Mouse (Mus musculus) Patski (cell line): Measurements from ENCODE around the gene Catsper4. TPM values are rescaled to one million over a fixed set of nuclear protein-coding genes. Genes with fewer than 3 reads are reported as not detected.

Source experiments
- ATAC-seq: fragments of 100-300 bp; one replicate; pipeline ENCODE4 v1.8.0; 2021
- CTCF ChIA-PET: fragments of 350-600 bp; sonication (Branson Sonifier 250); formaldehyde crosslinking; loops from one replicate; lab custom pipeline; 2022; ENCODE audit warnings: inconsistent platforms; lab: Charles Lee
- POLR2A ChIA-PET: fragments of 350-600 bp; sonication (Branson Sonifier 250); formaldehyde crosslinking; loops from one replicate; lab custom pipeline; 2022; ENCODE audit warnings: antibody characterized with exemption, inconsistent platforms; lab: Charles Lee
- DNase-seq: peaks from one replicate; pipeline ENCODE4 v3.0.0-alpha.2; 2011; ENCODE audit warnings: low read depth, low spot score
- H3K27me3 ChIP-seq: fragments of 371-371 bp; one replicate; pipeline ENCODE4 v1.5.1; 2021
- CTCF ChIP-seq: fragments of 100-300 bp; IDR thresholded peaks from one replicate; pipeline ENCODE4 v1.5.1; 2021
- in situ Hi-C: fragments of 300-500 bp; cut with MboI; formaldehyde crosslinking; loops from 3 replicates; pipeline ENCODE4 v1.11.1; 2018; ENCODE audit warnings: low pct_unique_long_range_greater_than_20kb, mixed read lengths
- polyA plus RNA-seq: library from polyadenylated mRNA; unstranded; gene quantifications from one replicate; pipeline ENCODE4 v1.2.3, GENCODE M21; 2021

Catsper4 gene
- polyA plus RNA-seq, 1 experiment from 2014 or later: 0.10 TPM

GRCm38 (mm10) chr4:134183711-134184110, 43.5 kb downstream of the Catsper4 start:
- ATAC-seq: no peak

GRCm38 (mm10) chr4:134181825-134182224, 45.4 kb downstream of the Catsper4 start:
- TF ChIP-seq CTCF: no peak
- CTCF ChIA-PET: interaction anchor here (1.3 kb wide), 1 partner anchor 100 kb away, joined by 3 read pairs; no protein-coding TSS in a partner anchor
- no peaks in the 10 kb centered on the region for H3K27me3 ChIP-seq
- in situ Hi-C loops: loop anchor here (10.0 kb wide), 1 partner anchor 147 kb away; no protein-coding TSS in a partner anchor
- POLR2A ChIA-PET: interaction anchor here (0.6 to 1.5 kb wide), 3 partner anchors 12 to 65 kb away, joined by 3 to 4 read pairs (median 3); partner anchors contain the start of gene Gm30191
- DNase-seq: no peak
- no peak for ATAC-seq

More at GRCm38 (mm10) chr4:134183711-134184110, 43.5 kb downstream of the Catsper4 start:
- in situ Hi-C loops: loop anchor here (10.0 kb wide), 1 partner anchor 149 kb away; no protein-coding TSS in a partner anchor
- DNase-seq: no peak
- ChIA-PET POLR2A (interaction anchor here (0.7 kb wide), 1 partner anchor 383 kb away, joined by 3 read pairs; no protein-coding TSS in a partner anchor), CTCF (interaction anchor here (1.4 to 1.7 kb wide), 2 partner anchors 9 to 62 kb away, joined by 4 to 6 read pairs; no protein-coding TSS in a partner anchor)
- TF ChIP-seq CTCF: no peak
- H3K27me3 ChIP-seq: no peaks in the 10 kb centered on the region

GRCm38 (mm10) chr4:134181112-134181511, 46.1 kb downstream of the Catsper4 start:
- ATAC-seq (no peak), DNase-seq (no peak)
- TF ChIP-seq CTCF: no peak
- in situ Hi-C loops: loop anchor here (10.0 kb wide), 1 partner anchor 146 kb away; no protein-coding TSS in a partner anchor
- H3K27me3 ChIP-seq: no peaks in the 10 kb centered on the region
- POLR2A ChIA-PET: no interaction called here
- CTCF ChIA-PET: interaction anchor here (1.3 kb wide), 1 partner anchor 100 kb away, joined by 3 read pairs; no protein-coding TSS in a partner anchor

GRCm38 (mm10) chr4:134172391-134172790, 54.8 kb downstream of the Catsper4 start:
- POLR2A ChIA-PET: no interaction called here
- ATAC-seq (no peak), DNase-seq (no peak)
- CTCF ChIA-PET: no interaction called here
- in situ Hi-C loops: no loop called here
- H3K27me3 ChIP-seq: no peaks in the 10 kb centered on the region
- no peak for TF ChIP-seq CTCF

- ChIA-PET POLR2A (no interaction called here), CTCF (interaction anchor here (0.9 to 2.5 kb wide), 5 partner anchors 9 to 125 kb away, joined by 3 to 7 read pairs (median 3); no protein-coding TSS in a partner anchor)
- no peak for DNase-seq
- no peaks in the 10 kb centered on the region for H3K27me3 ChIP-seq
- in situ Hi-C loops: no loop called here
- TF ChIP-seq CTCF: no peak
- no peak for ATAC-seq
Measured at GRCm38 (mm10) chr4:134166906-134167305, 60.3 kb downstream of the Catsper4 start.

GRCm38 (mm10) chr4:134165548-134166465, 61.4 kb downstream of the Catsper4 start:
- no peaks in the 10 kb centered on the region for H3K27me3 ChIP-seq
- no peak for TF ChIP-seq CTCF
- ATAC-seq (no peak), DNase-seq (no peak)
- ChIA-PET CTCF (interaction anchor here (1.1 to 2.5 kb wide), 4 partner anchors 8 to 21 kb away, joined by 3 to 7 read pairs (median 7); partner anchors contain the start of gene Cep85), POLR2A (no interaction called here)
- in situ Hi-C loops: no loop called here

GRCm38 (mm10) chr4:134165024-134165423, 62.2 kb downstream of the Catsper4 start:
- H3K27me3 ChIP-seq: no peaks in the 10 kb centered on the region
- in situ Hi-C loops: no loop called here
- CTCF ChIA-PET: interaction anchor here (1.6 kb wide), 1 partner anchor 13 kb away, joined by 7 read pairs; no protein-coding TSS in a partner anchor
- no peak for DNase-seq
- no peak for ATAC-seq
- POLR2A ChIA-PET: no interaction called here
- no peak for TF ChIP-seq CTCF

GRCm38 (mm10) chr4:134164591-134164990, 62.6 kb downstream of the Catsper4 start:
- POLR2A ChIA-PET: no interaction called here
- DNase-seq (no peak), ATAC-seq (no peak)
- in situ Hi-C loops: no loop called here
- H3K27me3 ChIP-seq: no peaks in the 10 kb centered on the region
- no peak for TF ChIP-seq CTCF
- CTCF ChIA-PET: interaction anchor here (1.6 kb wide), 1 partner anchor 13 kb away, joined by 7 read pairs; no protein-coding TSS in a partner anchor

Other genes with a start within 250 kb of the Catsper4 start
- gene Dhdds, start 226.5 kb downstream of the Catsper4 start, polyA plus RNA-seq: 28.3 TPM
- not detected for gene Lin28a, start 208.5 kb downstream of the Catsper4 start, polyA plus RNA-seq
- not detected for gene Zfp683, start 173.5 kb downstream of the Catsper4 start, polyA plus RNA-seq
- gene Crybg2, start 166.6 kb downstream of the Catsper4 start, polyA plus RNA-seq: 0.18 TPM
- gene Cd52, start 132.3 kb downstream of the Catsper4 start, polyA plus RNA-seq: not detected
- 10.0 TPM for gene Ubxn11, start 124.8 kb downstream of the Catsper4 start, polyA plus RNA-seq
- 207 TPM for gene Sh3bgrl3, start 98.6 kb downstream of the Catsper4 start, polyA plus RNA-seq
- 20.9 TPM for gene Cep85, start 40.3 kb downstream of the Catsper4 start, polyA plus RNA-seq
- not detected for gene Gm7534, start 24.4 kb downstream of the Catsper4 start, polyA plus RNA-seq
- 2.3 TPM for gene Cnksr1, start 11.0 kb upstream of the Catsper4 start, polyA plus RNA-seq
- gene E130218I03Rik, start 16.3 kb upstream of the Catsper4 start, polyA plus RNA-seq: 0.23 TPM
- gene Zfp593, start 18.2 kb upstream of the Catsper4 start, polyA plus RNA-seq: 10.4 TPM
- not detected for gene Gm30191, start 19.6 kb upstream of the Catsper4 start, polyA plus RNA-seq
- gene Grrp1, start 26.7 kb upstream of the Catsper4 start, polyA plus RNA-seq: not detected
- gene Pdik1l, start 60.5 kb upstream of the Catsper4 start, polyA plus RNA-seq: 8.7 TPM
- gene Trim63, start 87.7 kb upstream of the Catsper4 start, polyA plus RNA-seq: 0.36 TPM
- gene Slc30a2, start 115.8 kb upstream of the Catsper4 start, polyA plus RNA-seq: not detected
- gene Extl1, start 156.5 kb upstream of the Catsper4 start, polyA plus RNA-seq: 0.98 TPM
- gene Pafah2, start 168.9 kb upstream of the Catsper4 start, polyA plus RNA-seq: 36.0 TPM
- gene Stmn1, start 240.9 kb upstream of the Catsper4 start, polyA plus RNA-seq: 204 TPM